Mouse (Mus musculus): Measurements from ENCODE around the gene Ppp2r3c.

DNA sequence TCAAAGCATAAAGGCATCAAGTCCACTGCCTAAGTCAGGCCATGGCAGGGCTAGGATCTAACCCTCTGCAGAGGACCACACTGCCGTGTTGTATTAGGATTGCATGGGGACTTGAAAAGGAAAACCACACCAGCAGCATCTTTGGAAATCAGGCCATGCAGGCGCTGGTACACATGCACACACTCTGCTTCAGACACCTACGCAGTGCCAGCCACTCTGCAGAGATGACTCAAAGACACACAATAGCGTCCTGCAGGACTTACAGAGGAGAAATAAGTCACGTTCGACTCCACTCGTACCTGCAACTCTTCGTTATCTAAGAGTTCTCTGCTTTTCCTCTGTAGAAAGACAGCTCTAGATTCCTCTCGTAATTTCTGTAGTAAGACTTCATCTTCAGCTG, 4.7 kb downstream of the Ppp2r3c start:
- TF ChIP-seq CTCF (IDR thresholded peaks at IDR 0.05; ENCODE audit: low read depth, low read length) (no peak), EP300 (IDR thresholded peaks at IDR 0.05; ENCODE audit: insufficient read depth, low read depth, low read length) (no peak)

Measured in ES-Bruce4 (cell line).